Mouse (Mus musculus) liver, postnatal 0 days (tissue): ENCODE measurements around the gene Kif17.

Experiments
- CTCF ChIP-seq: sonication (generic); IDR thresholded peaks from 2 replicates; pipeline ENCODE4 v1.5.1; 2016; ENCODE audit warnings: antibody characterized with exemption, low read depth
- EP300 ChIP-seq: IDR thresholded peaks from 2 replicates; pipeline ENCODE4 v1.6.1; 2016; ENCODE audit warnings: antibody characterized with exemption, low read depth, mild to moderate bottlenecking

DNA sequence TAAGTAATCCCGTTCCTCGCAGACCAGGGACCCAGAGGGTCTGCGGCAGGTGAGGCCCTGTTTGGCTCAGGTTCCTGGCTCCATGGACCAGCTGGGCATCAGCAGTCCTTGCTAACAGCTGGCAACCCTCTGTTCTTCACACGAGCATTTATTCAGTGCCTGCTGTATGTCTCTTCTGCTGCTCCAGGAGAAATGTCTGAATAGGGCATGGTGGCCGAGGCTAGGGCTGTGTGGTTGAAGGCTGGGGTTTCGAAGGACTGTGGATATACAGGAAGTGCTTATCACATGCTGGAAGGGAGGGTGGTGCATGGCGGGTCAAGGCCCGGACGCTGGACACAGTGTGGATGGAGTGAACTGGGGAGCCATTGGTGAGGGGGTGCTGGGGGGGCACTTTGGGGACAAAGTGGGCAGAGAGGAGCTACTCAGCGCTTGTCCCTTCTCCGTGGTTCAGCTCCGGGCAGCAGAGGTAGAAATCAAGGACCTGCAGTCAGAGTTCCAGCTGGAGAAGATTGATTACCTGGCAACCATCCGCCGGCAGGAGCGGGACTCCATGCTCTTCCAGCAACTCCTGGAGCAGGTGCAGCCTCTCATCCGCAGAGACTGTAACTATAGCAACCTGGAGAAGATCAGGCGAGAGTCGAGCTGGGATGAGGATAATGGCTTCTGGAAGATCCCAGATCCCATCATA is 43.2 kb downstream of the Kif17 start:
- TF ChIP-seq CTCF (no peak), EP300 (no peak)
